Comparison of ENCODE assay signal across 21 mouse cellular contexts in genomic region chr6:146668606-146669005, GRCm38 (mm10). TPM values are rescaled to one million over a fixed set of nuclear protein-coding genes. Genes with fewer than 3 reads are reported as not detected.
DNase-seq lines count a peak whose midpoint lies in the region; ATAC-seq and TF ChIP-seq lines count a peak whose summit lies in the region.
"Had no signal": no experiment of that assay in that cellular context is flagged by ENCODE, and none has a peak within 500 bp of the region (broad histone marks: within the 10 kb centered on the region; RNA-seq: fewer than 3 reads in every experiment).

No protein-coding gene starts in this region.

- 0 out of 2 replicates have a peak overlapping the region, but pooled peaks have one; percentile 46 for H3K27ac ChIP-seq in heart, embryonic 11.5 days (ENCODE audit: low read depth, low read length)
- peak overlapping the region; percentile 52 for H3K27ac ChIP-seq in heart, embryonic 15.5 days
- peak overlapping the region; percentile 7; the same call in 1 of the 2 replicates for H3K27ac ChIP-seq in heart, postnatal 0 days (ENCODE audit: low read depth)
- no peak overlapping the region for H3K27ac ChIP-seq in limb, embryonic 10.5 days
- H3K27ac ChIP-seq: embryonic facial prominence, embryonic 10.5 days; forebrain, embryonic 13.5 days; hindbrain, embryonic 13.5 days; hindbrain, postnatal 0 days; kidney, postnatal 0 days had no signal

- DNase-seq in heart, postnatal 25 days (ENCODE audit: low spot score): no peak
- DNase-seq in heart, postnatal 36 days: no peak
- peak; percentile 29 for DNase-seq in NIH3T3 (ENCODE audit: low read depth)
- no peak for DNase-seq in heart, postnatal 0 days (ENCODE audit: low spot score)
- no peak for DNase-seq in limb, embryonic 10.5 days (ENCODE audit: low spot score)
- DNase-seq: adrenal gland, adult 2 months; adrenal gland, postnatal 25 days; cerebellum, adult 18-20 months; cerebellum, adult 9-11 months; forebrain, postnatal 0 days; gastrocnemius, postnatal 25 days; kidney, adult 11 months; kidney, adult 9 months had no signal

- TF ChIP-seq EP300 in heart, postnatal 0 days (IDR thresholded peaks at IDR 0.05; ENCODE audit: low read depth): no peak

- no peak overlapping the region for H3K4me2 ChIP-seq in heart, embryonic 11.5 days
- H3K4me2 ChIP-seq in heart, embryonic 15.5 days: no peak overlapping the region
- H3K4me2 ChIP-seq in heart, postnatal 0 days (ENCODE audit: low read depth, low read length): no peak overlapping the region
- H3K4me2 ChIP-seq: forebrain, embryonic 13.5 days; hindbrain, embryonic 13.5 days had no signal

- no peak for TF ChIP-seq CTCF in heart, postnatal 0 days (IDR thresholded peaks at IDR 0.05; ENCODE audit: low read depth)

- no peak overlapping the region for H3K4me3 ChIP-seq in heart, embryonic 11.5 days (ENCODE audit: low read depth, low read length)
- H3K4me3 ChIP-seq in heart, embryonic 15.5 days: no peak overlapping the region
- H3K4me3 ChIP-seq in heart, postnatal 0 days (ENCODE audit: low read depth, low read length): no peak overlapping the region
- no peak overlapping the region for H3K4me3 ChIP-seq in limb, embryonic 10.5 days
- H3K4me3 ChIP-seq: embryonic facial prominence, embryonic 10.5 days; forebrain, embryonic 13.5 days; hindbrain, embryonic 13.5 days had no signal

- ATAC-seq in heart, embryonic 11.5 days (replicated peaks; ENCODE audit: insufficient number of reproducible peaks, low FRiP score, low TSS enrichment): no peak
- no peak for ATAC-seq in heart, embryonic 15.5 days (replicated peaks; ENCODE audit: insufficient number of reproducible peaks, insufficient read depth, low FRiP score, low read depth)
- no peak for ATAC-seq in heart, postnatal 0 days (ENCODE audit: insufficient read depth, low read depth)
- ATAC-seq: activated CD4-positive, CD25-positive, alpha-beta regulatory T cell, adult 4 months; forebrain, embryonic 13.5 days; forebrain, postnatal 0 days; hindbrain, postnatal 0 days had no signal

- H3K9me3 ChIP-seq in heart, embryonic 11.5 days (replicated peaks; ENCODE audit: control insufficient read depth, low read length): no peaks in the 10 kb centered on the region; the same call in 1 of the 2 replicates
- no peaks in the 10 kb centered on the region for H3K9me3 ChIP-seq in heart, embryonic 15.5 days (replicated peaks)
- H3K9me3 ChIP-seq in heart, postnatal 0 days (replicated peaks; ENCODE audit: control insufficient read depth, low read length): peaks cover 7% of the 10 kb centered on the region
- H3K9me3 ChIP-seq in limb, embryonic 10.5 days (replicated peaks): no peaks in the 10 kb centered on the region

- peak overlapping the region; percentile 34; the same call in 1 of the 2 replicates for H3K9ac ChIP-seq in heart, embryonic 11.5 days (ENCODE audit: low read depth, low read length)
- no peak overlapping the region for H3K9ac ChIP-seq in heart, embryonic 15.5 days
- no peak overlapping the region for H3K9ac ChIP-seq in heart, postnatal 0 days (replicated peaks; ENCODE audit: low read depth, low read length)
- H3K9ac ChIP-seq: forebrain, embryonic 13.5 days; forebrain, postnatal 0 days; hindbrain, embryonic 13.5 days had no signal

- peaks cover 21% of the 10 kb centered on the region for H3K4me1 ChIP-seq in heart, embryonic 11.5 days (ENCODE audit: control insufficient read depth, insufficient read depth, low read length)
- H3K4me1 ChIP-seq in heart, embryonic 15.5 days (replicated peaks): peaks cover 43% of the 10 kb centered on the region
- peaks cover 27% of the 10 kb centered on the region for H3K4me1 ChIP-seq in heart, postnatal 0 days (ENCODE audit: control insufficient read depth, insufficient read depth)
- no peaks in the 10 kb centered on the region for H3K4me1 ChIP-seq in limb, embryonic 10.5 days
- H3K4me1 ChIP-seq: embryonic facial prominence, embryonic 10.5 days; forebrain, embryonic 13.5 days had no signal

- H3K27me3 ChIP-seq in heart, embryonic 11.5 days (ENCODE audit: control insufficient read depth, insufficient read depth, low read length): no peaks in the 10 kb centered on the region
- no peaks in the 10 kb centered on the region for H3K27me3 ChIP-seq in heart, embryonic 15.5 days
- no peaks in the 10 kb centered on the region for H3K27me3 ChIP-seq in heart, postnatal 0 days (ENCODE audit: control insufficient read depth, insufficient read depth, low read length)
- H3K27me3 ChIP-seq in limb, embryonic 10.5 days (ENCODE audit: low read depth, poor library complexity, severe bottlenecking): no peaks in the 10 kb centered on the region
- H3K27me3 ChIP-seq: forebrain, embryonic 13.5 days; hindbrain, embryonic 13.5 days had no signal

- H3K36me3 ChIP-seq in heart, embryonic 11.5 days (ENCODE audit: control insufficient read depth, insufficient read depth, low read length): no peaks in the 10 kb centered on the region
- H3K36me3 ChIP-seq in heart, embryonic 15.5 days: no peaks in the 10 kb centered on the region
- no peaks in the 10 kb centered on the region for H3K36me3 ChIP-seq in heart, postnatal 0 days (replicated peaks; ENCODE audit: control insufficient read depth, insufficient read depth, low read length)
- H3K36me3 ChIP-seq in limb, embryonic 10.5 days: no peaks in the 10 kb centered on the region
- H3K36me3 ChIP-seq: embryonic facial prominence, embryonic 10.5 days; hindbrain, embryonic 13.5 days had no signal

- intact Hi-C loops in heart, postnatal 25 days (cut with DNase I): no loop called here
- intact Hi-C loops in heart, postnatal 36 days (cut with DNase I): no loop called here

RNA-seq across cellular contexts. Expression of gene Tm7sf3, which starts 26.0 kb away (rescaled TPM):
- polyA plus RNA-seq in heart, embryonic 11.5 days (2014; fragmentation: Nextera tagmentation; extraction: Ambion mirVana): 39.9 and 48.3 TPM in 2 replicates
- 10 to 100 TPM; 14.8 to 16.2 TPM for total RNA-seq in heart, postnatal 25 days (2021)
- 32.8 and 38.6 TPM in 2 replicates for polyA plus RNA-seq in heart, embryonic 15.5 days (2015; fragmentation: Nextera tagmentation; extraction: Ambion mirVana)
- 10 to 100 TPM; 15.8 to 18.0 TPM for total RNA-seq in heart, postnatal 36 days (2021)
- 39.5 and 41.7 TPM in 2 replicates for total RNA-seq in heart, postnatal 0 days (2014; rRNA removed; ENCODE audit: low replicate concordance)
- polyA plus RNA-seq in heart, postnatal 0 days (2015; fragmentation: Nextera tagmentation; extraction: Ambion mirVana): 24.9 and 27.3 TPM in 2 replicates
- polyA plus RNA-seq in limb, embryonic 10.5 days (2016; fragmentation: Nextera tagmentation; extraction: Ambion mirVana): 23.5 and 25.8 TPM in 2 replicates

RNA-seq across cellular contexts. Expression of gene Med21, which starts 26.3 kb away (rescaled TPM):
- 129 and 133 TPM in 2 replicates for polyA plus RNA-seq in heart, embryonic 11.5 days (2014; fragmentation: Nextera tagmentation; extraction: Ambion mirVana)
- total RNA-seq in heart, postnatal 25 days (2021): 10 to 100 TPM; 46.8 to 52.4 TPM
- 135 and 140 TPM in 2 replicates for polyA plus RNA-seq in heart, embryonic 15.5 days (2015; fragmentation: Nextera tagmentation; extraction: Ambion mirVana)
- total RNA-seq in heart, postnatal 36 days (2021): 10 to 100 TPM; 46.6 to 48.5 TPM
- total RNA-seq in heart, postnatal 0 days (2014; rRNA removed; ENCODE audit: low replicate concordance): 85.9 and 86.8 TPM in 2 replicates
- polyA plus RNA-seq in heart, postnatal 0 days (2015; fragmentation: Nextera tagmentation; extraction: Ambion mirVana): 139 and 145 TPM in 2 replicates
- 130 and 139 TPM in 2 replicates for polyA plus RNA-seq in limb, embryonic 10.5 days (2016; fragmentation: Nextera tagmentation; extraction: Ambion mirVana)

RNA-seq across cellular contexts. Expression of gene Stk38l, which starts 56.2 kb away (rescaled TPM):
- 42.4 and 46.7 TPM in 2 replicates for polyA plus RNA-seq in heart, embryonic 11.5 days (2014; fragmentation: Nextera tagmentation; extraction: Ambion mirVana)
- 10 to 100 TPM; 12.6 to 14.6 TPM for total RNA-seq in heart, postnatal 25 days (2021)
- 28.5 and 32.0 TPM in 2 replicates for polyA plus RNA-seq in heart, embryonic 15.5 days (2015; fragmentation: Nextera tagmentation; extraction: Ambion mirVana)
- 10 to 100 TPM; 12.8 to 13.7 TPM for total RNA-seq in heart, postnatal 36 days (2021)
- total RNA-seq in heart, postnatal 0 days (2014; rRNA removed; ENCODE audit: low replicate concordance): 9.9 and 13.4 TPM in 2 replicates
- polyA plus RNA-seq in heart, postnatal 0 days (2015; fragmentation: Nextera tagmentation; extraction: Ambion mirVana): 17.7 and 20.5 TPM in 2 replicates
- polyA plus RNA-seq in limb, embryonic 10.5 days (2016; fragmentation: Nextera tagmentation; extraction: Ambion mirVana): 20.0 and 24.6 TPM in 2 replicates
